Mouse (Mus musculus) cortical plate, adult 2 months (tissue): ENCODE results near the gene Slc7a10. TPM values are rescaled to one million over a fixed set of nuclear protein-coding genes. Genes with fewer than 3 reads are reported as not detected.
"Not testable (repeated sequence)": the region's sequence is repeated elsewhere in the genome, so short reads cannot be mapped to it uniquely, and the experiment has no call there.

ENCODE experiments used
- H3K27ac ChIP-seq: fragments of 200-500 bp; 2 replicates; pipeline ENCODE4 v1.5.1; 2012; ENCODE audit warnings: low read length, control low read depth, inconsistent platforms; ENCODE audit not compliant: insufficient read depth
- H3K4me1 ChIP-seq: fragments of 200-500 bp; 2 replicates; pipeline ENCODE4 v1.6.1; 2011; ENCODE audit warnings: low read length; ENCODE audit not compliant: control insufficient read depth, insufficient read depth
- H3K4me3 ChIP-seq: fragments of 200-500 bp; 2 replicates; pipeline ENCODE4 v1.5.1; 2011; ENCODE audit warnings: mild to moderate bottlenecking, low read length, control low read depth; ENCODE audit not compliant: insufficient read depth
- CTCF ChIP-seq: fragments of 200-500 bp; IDR thresholded peaks from 2 replicates; pipeline ENCODE4 v1.5.1; 2011; ENCODE audit warnings: mild to moderate bottlenecking, control low read depth, low read length; ENCODE audit not compliant: insufficient read depth; ENCODE audit errors: extremely low read depth
- POLR2A ChIP-seq: fragments of 200-500 bp; IDR thresholded peaks from 2 replicates; pipeline ENCODE4 v1.6.1; 2011; ENCODE audit warnings: mild to moderate bottlenecking, low read length, control low read depth; ENCODE audit not compliant: insufficient read depth; ENCODE audit errors: extremely low read depth
- polyA plus RNA-seq: library from polyadenylated mRNA; depleted of rRNA; stranded (reverse); fragments of >200 nt; gene quantifications from 2 replicates; pipeline ENCODE4 v1.2.3, GENCODE M21; 2012

Gene Slc7a10
- polyA plus RNA-seq, 1 experiment = 59.3 TPM

DNA sequence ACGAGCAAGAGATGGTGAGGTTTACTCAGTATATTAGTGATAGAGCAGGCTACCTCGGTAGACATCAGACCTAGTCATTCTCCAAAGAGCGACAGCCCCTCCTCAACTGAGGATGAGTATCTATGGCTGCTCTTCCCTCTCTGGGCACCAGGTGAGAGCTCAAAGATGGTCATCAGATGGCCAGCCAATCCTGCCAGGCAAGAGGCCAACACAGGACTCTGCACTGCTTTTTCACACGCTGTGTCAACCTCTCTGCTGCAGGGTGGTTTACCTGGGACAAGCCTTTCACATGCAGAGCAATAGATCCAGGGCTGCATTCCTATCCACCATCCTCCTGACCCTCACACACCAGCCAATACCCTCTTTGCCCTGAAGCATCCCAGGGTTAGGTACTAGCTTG, 25.6 kb downstream of the Slc7a10 start:
- Histone ChIP-seq H3K27ac (no peak overlapping the region), H3K4me1 (peaks cover 1% of the 10 kb centered on the region; the same call in 1 of the 2 replicates), H3K4me3 (no peak overlapping the region)
- TF ChIP-seq CTCF (no peak), POLR2A (no peak)

DNA sequence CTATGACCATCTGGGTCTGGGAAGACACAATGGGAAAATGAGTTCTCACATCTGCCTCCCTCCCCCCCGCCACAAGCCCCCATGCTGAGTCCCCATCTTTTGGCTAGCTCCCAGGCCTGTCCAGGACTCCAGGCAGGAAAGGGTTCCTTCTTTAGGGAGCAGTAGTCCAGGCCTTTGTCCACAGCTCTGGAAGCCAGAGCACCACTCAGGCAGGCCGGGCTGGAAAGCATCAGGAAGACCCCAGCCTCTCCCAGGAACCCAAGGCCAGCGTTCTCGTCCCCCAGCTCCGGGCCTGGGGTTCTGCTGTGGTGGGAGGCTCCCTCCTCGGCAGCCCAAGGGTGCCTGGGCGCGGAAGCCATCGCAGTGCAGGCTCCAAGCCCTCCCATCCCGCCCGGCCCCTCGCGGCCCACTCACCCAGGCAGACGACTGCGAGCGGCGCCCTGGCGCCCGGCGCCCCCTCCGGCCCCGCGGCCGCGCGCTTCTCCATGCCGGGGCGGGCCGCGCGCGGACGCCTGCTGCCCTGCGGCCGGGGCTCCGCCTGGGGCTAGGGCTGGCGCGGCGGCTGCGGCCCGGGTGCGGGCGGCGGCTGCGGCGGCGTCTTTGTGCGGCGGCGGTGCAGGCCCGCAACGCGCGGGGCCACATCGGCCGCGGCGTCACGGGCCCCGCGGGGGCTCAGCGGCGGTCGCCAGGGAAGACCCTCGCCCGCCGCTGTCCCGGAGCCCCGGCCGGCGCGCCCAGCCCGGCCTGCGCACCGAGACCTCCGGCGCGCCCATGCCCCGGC, 28.4 kb downstream of the Slc7a10 start:
- Histone ChIP-seq H3K27ac (peak overlapping the region; percentile 65; the same call in 1 of the 2 replicates), H3K4me3 (peak overlapping the region; percentile 94), H3K4me1 (peaks cover 1% of the 10 kb centered on the region; the same call in 1 of the 2 replicates)
- TF ChIP-seq POLR2A (no peak), CTCF (no peak)

DNA sequence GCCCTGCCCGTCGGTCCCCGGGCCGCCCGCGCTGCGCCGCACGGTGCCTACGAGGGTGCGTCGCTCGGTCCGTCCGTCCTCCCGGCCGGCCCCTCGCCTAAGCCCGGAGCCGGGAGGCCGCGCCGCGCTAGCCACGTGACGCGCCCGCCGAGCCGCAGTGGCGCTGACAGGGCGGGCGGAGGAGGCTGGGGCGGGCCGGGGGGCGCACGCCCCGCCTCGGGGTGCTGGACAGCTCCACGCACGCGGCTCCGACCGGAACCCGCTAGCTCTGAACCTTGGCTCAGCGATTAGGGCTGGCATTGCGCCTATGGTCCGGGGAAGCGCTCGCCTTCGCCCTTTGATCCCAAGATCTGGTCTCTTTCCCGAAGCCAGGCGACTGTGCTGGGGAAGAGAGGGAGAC, 29.0 kb downstream of the Slc7a10 start, which contains the start of gene Lrp3:
TSS of gene Lrp3 (minus strand) at position 274 of the 400 bp plus-strand sequence.
- no peak for TF ChIP-seq CTCF
- peak; percentile 51; the same call in 1 of the 2 replicates for TF ChIP-seq POLR2A
- Histone ChIP-seq H3K27ac (peak within 1 kb of the TSS; percentile 76), H3K4me1 (peaks cover 1% of the 10 kb centered on the region; the same call in 1 of the 2 replicates), H3K4me3 (peak within 1 kb of the TSS; percentile 94)

DNA sequence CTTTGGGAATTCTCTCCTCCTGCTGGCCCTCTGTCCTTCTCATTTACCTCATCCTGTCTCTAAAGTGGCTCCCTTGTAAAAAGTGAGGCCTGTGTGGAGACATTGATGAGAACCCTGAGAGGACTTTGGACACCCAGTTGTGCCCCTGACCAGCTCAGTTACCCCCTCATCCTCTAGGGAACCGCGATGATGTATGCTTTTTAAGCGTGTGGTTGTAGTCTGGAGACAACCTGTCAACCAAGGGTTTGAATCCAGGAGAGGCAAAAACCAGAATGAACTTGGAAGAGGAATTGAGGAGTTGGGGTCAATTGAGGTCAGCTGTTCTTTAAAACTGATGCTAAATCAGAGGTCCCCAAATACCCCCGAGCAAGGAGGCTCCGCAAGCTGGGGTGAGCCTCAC, 29.5 kb downstream of the Slc7a10 start:
- Histone ChIP-seq H3K4me3 (peak overlapping the region; percentile 94), H3K4me1 (peaks cover 1% of the 10 kb centered on the region; the same call in 1 of the 2 replicates)
- TF ChIP-seq POLR2A (no peak), CTCF (no peak)

DNA sequence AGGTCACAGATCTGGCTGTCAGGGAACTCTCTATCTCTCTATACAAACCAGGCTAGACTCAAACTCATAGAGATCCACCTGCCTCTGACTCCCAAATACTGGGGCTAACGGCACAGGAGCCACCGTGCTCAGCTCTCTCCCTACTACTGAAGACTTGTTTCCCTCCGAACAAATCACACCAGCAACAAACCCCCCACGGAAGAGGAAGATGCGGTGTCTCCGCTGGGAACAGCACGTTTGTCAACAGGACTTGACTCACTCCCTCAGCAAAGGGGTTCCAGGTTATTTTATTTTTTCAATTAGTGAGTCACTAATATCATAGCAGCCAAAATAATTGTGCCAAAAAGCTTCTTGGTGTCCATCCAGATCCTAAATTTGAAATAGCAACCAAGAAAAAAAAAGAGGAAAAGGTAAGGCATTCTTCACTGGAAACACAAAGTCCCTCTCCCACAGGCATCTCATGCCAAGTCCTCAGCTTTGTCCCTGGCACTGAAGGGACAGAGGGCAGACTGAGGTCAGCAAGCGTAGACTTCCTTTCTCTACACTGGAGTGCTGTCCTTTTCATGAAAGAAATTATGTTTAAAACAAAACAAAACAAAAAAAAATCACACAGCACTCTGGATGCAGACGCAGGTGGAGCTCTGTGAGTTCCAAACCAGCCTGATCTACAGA, 34.6 kb downstream of the Slc7a10 start:
- no peak overlapping the region for H3K4me3 ChIP-seq
- no peak overlapping the region for H3K27ac ChIP-seq
- TF ChIP-seq CTCF = no peak
- TF ChIP-seq POLR2A = no peak
- H3K4me1 ChIP-seq = no peaks in the 10 kb centered on the region; the same call in 1 of the 2 replicates

More for the DNA sequence above, 29.5 kb downstream of the Slc7a10 start:
- H3K27ac ChIP-seq = peak overlapping the region; percentile 76; the same call in 1 of the 2 replicates

DNA sequence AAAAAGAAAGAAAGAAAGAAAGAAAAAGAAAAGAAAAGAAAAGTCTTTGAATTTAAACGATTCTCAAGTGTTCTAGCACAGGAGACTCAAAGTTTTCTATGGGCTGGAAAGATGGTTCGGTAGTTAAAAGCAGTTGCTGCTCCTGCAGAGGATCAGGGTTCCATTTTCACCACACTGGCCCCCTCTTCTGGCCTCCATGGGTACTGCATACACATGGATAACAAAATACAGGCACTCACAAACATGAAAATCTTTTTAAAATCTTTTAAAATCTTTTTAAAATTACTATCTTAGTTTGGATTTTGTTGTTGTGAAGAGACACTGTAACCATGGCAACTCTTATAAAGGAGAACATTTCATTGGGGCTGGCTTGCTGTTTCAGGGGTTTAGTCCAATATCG, 44.1 kb downstream of the Slc7a10 start:
- TF ChIP-seq CTCF (0 out of 2 replicates have a peak, but pooled peaks have one; percentile 0), POLR2A (no peak)
- H3K4me1 ChIP-seq = no peaks in the 10 kb centered on the region
- no peak overlapping the region for H3K27ac ChIP-seq
- H3K4me3 ChIP-seq = no peak overlapping the region

DNA sequence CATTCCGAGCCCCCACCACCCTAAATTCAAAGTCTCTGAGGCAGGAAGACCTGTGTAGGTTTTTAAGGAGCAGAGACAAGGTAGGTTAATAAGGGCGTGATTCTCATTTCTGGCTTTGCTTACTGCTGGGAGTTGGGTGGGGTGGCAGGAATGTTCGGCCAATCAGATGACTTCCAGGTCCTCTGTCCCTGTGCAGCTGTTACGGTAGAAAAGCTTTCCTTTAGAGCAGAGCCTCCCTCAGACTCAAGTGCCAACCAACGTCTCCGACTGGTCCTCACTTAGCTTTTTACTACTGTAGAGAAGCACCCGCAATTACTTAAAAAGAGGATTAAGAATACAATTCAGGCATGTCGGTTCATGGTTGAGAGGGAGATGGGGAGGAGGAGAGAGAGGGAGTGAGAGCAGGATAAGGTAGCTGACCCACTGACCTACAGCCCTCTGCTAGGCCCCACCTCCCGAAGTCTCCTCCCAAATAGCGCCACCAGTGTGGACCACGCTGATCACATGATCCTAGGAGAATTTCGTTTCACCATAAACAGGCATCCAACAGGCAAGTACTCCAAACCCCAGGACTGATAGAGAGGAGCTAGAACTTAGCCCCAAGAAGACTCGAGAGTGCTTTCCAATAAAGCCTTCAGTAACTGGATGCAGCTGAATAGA, 46.7 kb downstream of the Slc7a10 start:
- TF ChIP-seq CTCF = no peak
- no peak for TF ChIP-seq POLR2A
- Histone ChIP-seq H3K4me3 (no peak overlapping the region), H3K27ac (no peak overlapping the region), H3K4me1 (no peaks in the 10 kb centered on the region)

DNA sequence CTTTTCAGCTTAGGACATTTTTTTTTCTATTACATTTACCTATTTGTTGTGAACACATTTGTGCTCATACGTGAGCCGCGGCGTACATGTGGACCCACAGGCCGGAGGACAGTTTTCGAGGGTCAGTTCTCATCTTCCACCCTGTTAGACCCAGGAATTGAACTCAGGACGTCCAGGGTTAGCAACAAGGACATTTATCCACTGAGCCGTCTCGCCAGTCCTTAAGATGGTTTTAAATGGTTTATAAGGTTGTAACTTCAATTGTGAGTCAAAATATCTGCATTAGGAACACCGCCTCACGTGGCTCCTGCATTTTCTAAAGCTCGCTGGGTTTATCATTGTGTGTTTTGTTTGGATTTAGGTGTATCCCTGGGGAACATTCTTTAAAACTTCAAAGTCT, 47.7 kb downstream of the Slc7a10 start:
- no peak for TF ChIP-seq POLR2A
- no peak for TF ChIP-seq CTCF
- Histone ChIP-seq H3K4me1 (no peaks in the 10 kb centered on the region), H3K4me3 (peak overlapping the region; percentile 44), H3K27ac (peak overlapping the region; percentile 6; the same call in 1 of the 2 replicates)

DNA sequence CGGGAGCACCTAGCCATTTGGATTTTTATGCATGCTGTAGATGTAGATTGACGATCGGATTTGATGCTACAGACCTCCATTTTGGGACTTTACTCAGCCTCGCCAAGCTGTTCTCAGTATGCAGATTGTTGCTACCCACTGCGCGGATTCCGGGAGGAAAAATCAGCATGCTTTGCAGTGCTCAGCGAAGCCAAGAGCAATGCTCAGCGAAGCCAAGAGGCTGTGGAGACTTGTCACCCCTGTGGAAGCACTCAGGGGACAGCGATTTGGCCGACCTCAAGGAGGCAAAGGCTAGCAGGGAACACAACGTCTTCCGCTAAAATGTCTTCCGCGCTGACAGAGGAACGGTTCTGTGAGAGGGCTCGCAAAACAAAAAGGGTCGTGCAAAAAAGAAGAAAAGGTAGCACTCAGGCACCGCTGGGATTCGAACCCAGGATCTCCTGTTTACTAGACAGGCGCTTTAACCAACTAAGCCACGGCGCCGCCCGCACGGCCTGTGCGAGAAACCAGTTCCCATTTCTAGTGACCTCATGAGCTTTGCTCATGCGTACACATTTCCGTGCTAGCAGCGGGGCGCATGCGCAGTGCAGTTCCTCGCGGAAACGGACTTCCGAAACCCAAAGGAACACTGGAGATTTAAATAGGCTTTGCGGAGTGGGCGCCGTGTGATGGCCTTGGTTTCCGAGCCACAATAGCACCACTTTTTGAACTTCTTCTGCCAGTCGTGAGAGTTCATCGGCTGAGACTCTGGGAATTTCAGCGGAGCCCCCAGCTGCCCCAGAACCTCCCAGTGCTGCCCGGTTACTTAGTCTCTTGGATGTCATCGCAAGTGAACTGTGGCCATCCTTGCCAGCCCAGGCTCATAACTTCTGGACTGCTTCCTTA, 48.4 kb downstream of the Slc7a10 start:
- Histone ChIP-seq H3K27ac (peak overlapping the region; percentile 52; the same call in 1 of the 2 replicates), H3K4me1 (no peaks in the 10 kb centered on the region), H3K4me3 (peak overlapping the region; percentile 44)
- TF ChIP-seq CTCF = no peak
- TF ChIP-seq POLR2A = peak; percentile 68; the same call in 1 of the 2 replicates

DNA sequence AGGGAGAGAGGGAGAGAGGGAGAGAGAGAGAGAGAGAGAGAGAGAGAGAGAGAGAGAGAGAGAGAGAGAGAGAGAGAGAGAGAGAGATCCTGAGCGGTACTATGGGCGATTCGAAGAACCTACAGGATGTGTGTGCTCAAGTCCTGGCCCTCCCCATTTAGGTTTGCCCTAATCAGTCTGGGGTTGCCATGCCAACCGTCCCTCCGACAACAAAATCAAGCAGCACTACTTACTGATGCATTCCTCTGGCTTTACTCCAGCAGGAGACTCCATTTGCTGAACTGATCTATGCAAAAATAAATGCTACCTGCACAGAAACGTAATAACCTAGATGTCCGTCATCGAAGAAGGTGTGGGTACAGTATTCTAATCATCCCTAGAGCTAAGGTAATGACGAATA, 49.1 kb downstream of the Slc7a10 start:
- TF ChIP-seq POLR2A (no peak), CTCF (no peak)
- H3K4me1 ChIP-seq = no peaks in the 10 kb centered on the region
- peak overlapping the region; percentile 44 for H3K4me3 ChIP-seq

DNA sequence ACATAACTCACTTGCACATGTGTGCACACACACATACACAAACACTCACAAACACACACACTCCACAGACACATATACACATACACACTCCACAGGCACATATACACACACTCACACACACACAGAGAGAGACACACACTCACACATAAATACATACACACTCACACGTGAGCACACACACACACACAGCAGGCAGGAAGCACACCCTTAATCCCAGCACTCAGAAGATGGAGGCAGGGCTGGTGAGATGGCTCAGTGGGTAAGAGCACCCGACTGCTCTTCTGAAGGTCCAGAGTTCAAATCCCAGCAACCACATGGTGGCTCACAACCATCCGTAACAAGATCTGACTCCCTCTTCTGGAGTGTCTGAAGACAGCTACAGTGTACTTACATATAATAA, 51.8 kb downstream of the Slc7a10 start:
- not testable (repeated sequence) for H3K27ac ChIP-seq, H3K4me1 ChIP-seq, H3K4me3 ChIP-seq

More for the DNA sequence above, 49.1 kb downstream of the Slc7a10 start:
- peak overlapping the region; percentile 51 for H3K27ac ChIP-seq
